Mouse (Mus musculus) thymus, adult 2 months (tissue): ENCODE measurements around the gene Pten.

ENCODE experiments used
- CTCF ChIP-seq: fragments of 200-500 bp; IDR thresholded peaks from 2 replicates; pipeline ENCODE4 v1.5.1; 2012; ENCODE audit warnings: mild to moderate bottlenecking, control low read depth, low read length, moderate library complexity, borderline replicate concordance; ENCODE audit not compliant: control insufficient read depth, poor library complexity, insufficient read depth; ENCODE audit errors: extremely low read depth
- POLR2A ChIP-seq: fragments of 200-500 bp; IDR thresholded peaks from 2 replicates; pipeline ENCODE4 v1.6.1; 2012; ENCODE audit warnings: mild to moderate bottlenecking, low read length, control low read depth, moderate library complexity; ENCODE audit not compliant: control insufficient read depth, poor library complexity, insufficient read depth; ENCODE audit errors: extremely low read depth

DNA sequence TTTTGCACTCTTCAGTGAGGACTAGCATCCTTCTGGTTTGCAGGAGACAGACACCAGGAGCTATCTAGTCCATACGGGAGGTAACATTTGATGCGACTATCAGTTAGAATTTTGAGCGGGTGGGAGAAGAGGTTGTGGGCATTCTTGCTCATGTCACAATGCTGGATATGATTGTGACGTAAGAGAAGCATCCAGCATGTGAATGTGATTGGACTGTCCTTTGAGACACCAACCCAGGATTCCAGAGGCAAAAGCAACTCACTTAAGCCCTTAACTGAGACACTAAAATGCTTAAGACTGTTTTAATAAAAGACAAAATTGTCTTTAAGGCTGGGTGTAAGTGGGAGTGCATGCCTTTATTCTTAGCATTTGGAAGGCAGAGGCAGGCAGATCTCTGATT is 17.6 kb upstream of the Pten start, which contains the start of gene Atad1:
- TF ChIP-seq CTCF (no peak), POLR2A (no peak)
